Mouse (Mus musculus): ENCODE results near the gene Nectin2. TPM values are rescaled to one million over a fixed set of nuclear protein-coding genes. Genes with fewer than 3 reads are reported as not detected.

Nectin2 gene
- polyA plus RNA-seq, 1 experiment from 2014 or later: 140 TPM

GRCm38 (mm10) chr7:19764581-19764980 is 14.3 kb upstream of the Nectin2 start:
- no peak overlapping the region for H3K4me2 ChIP-seq
- WGBS: 78% methylated on average over 9 of the region's 9 CpGs
- H3K9me3 ChIP-seq: no peaks in the 10 kb centered on the region
- no peak overlapping the region for H3K9ac ChIP-seq
- peaks cover 50% of the 10 kb centered on the region for H3K36me3 ChIP-seq
- H3K4me1 ChIP-seq: peaks cover 18% of the 10 kb centered on the region
- no peaks in the 10 kb centered on the region for H3K27me3 ChIP-seq
- ATAC-seq (ENCODE audit: borderline replicate concordance, extremely low read depth, low FRiP score, low TSS enrichment): no peak
- H3K4me3 ChIP-seq: no peak overlapping the region
- no peak overlapping the region for H3K27ac ChIP-seq

GRCm38 (mm10) chr7:19763829-19764477 is 13.7 kb upstream of the Nectin2 start:
- WGBS: 83% methylated on average over 13 of the region's 13 CpGs

GRCm38 (mm10) chr7:19762283-19762682 is 12.0 kb upstream of the Nectin2 start:
- Histone ChIP-seq H3K4me1 (no peaks in the 10 kb centered on the region; the same call in 1 of the 2 replicates), H3K4me2 (no peak overlapping the region), H3K9ac (no peak overlapping the region), H3K36me3 (peaks cover 65% of the 10 kb centered on the region), H3K27me3 (no peaks in the 10 kb centered on the region), H3K9me3 (no peaks in the 10 kb centered on the region), H3K4me3 (no peak overlapping the region), H3K27ac (no peak overlapping the region)
- peak; percentile 39; the same call in 1 of the 2 replicates for ATAC-seq (ENCODE audit: borderline replicate concordance, extremely low read depth, low FRiP score, low TSS enrichment)
- 52% methylated on average over 11 of the region's 11 CpGs for WGBS

More at GRCm38 (mm10) chr7:19763829-19764477, 13.7 kb upstream of the Nectin2 start:
- Histone ChIP-seq H3K27me3 (no peaks in the 10 kb centered on the region), H3K4me2 (no peak overlapping the region), H3K9ac (no peak overlapping the region), H3K27ac (no peak overlapping the region), H3K9me3 (no peaks in the 10 kb centered on the region), H3K36me3 (peaks cover 54% of the 10 kb centered on the region), H3K4me3 (no peak overlapping the region), H3K4me1 (peaks cover 12% of the 10 kb centered on the region)
- ATAC-seq (ENCODE audit: borderline replicate concordance, extremely low read depth, low FRiP score, low TSS enrichment): no peak

- Histone ChIP-seq H3K9me3 (no peaks in the 10 kb centered on the region), H3K4me2 (no peak overlapping the region), H3K27me3 (no peaks in the 10 kb centered on the region), H3K4me1 (peaks cover 18% of the 10 kb centered on the region), H3K36me3 (peaks cover 54% of the 10 kb centered on the region), H3K9ac (no peak overlapping the region), H3K4me3 (no peak overlapping the region), H3K27ac (no peak overlapping the region)
- WGBS: 86% methylated on average over 13 of the region's 13 CpGs
- no peak for ATAC-seq (ENCODE audit: borderline replicate concordance, extremely low read depth, low FRiP score, low TSS enrichment)
These were observed 9.7 kb upstream of the Nectin2 start for GRCm38 (mm10) chr7:19760021-19760420.

GRCm38 (mm10) chr7:19758623-19759022 is 8.3 kb upstream of the Nectin2 start:
- H3K27ac ChIP-seq: no peak overlapping the region
- H3K4me2 ChIP-seq: no peak overlapping the region
- WGBS: 89% methylated on average over 13 of the region's 13 CpGs
- peaks cover 30% of the 10 kb centered on the region for H3K4me1 ChIP-seq
- peaks cover 41% of the 10 kb centered on the region for H3K36me3 ChIP-seq
- ATAC-seq (ENCODE audit: borderline replicate concordance, extremely low read depth, low FRiP score, low TSS enrichment): no peak
- H3K9ac ChIP-seq: no peak overlapping the region
- no peaks in the 10 kb centered on the region for H3K9me3 ChIP-seq
- no peaks in the 10 kb centered on the region for H3K27me3 ChIP-seq
- H3K4me3 ChIP-seq: no peak overlapping the region

- Histone ChIP-seq H3K27me3 (no peaks in the 10 kb centered on the region), H3K4me1 (peaks cover 38% of the 10 kb centered on the region), H3K27ac (peak overlapping the region; percentile 84), H3K4me2 (peak overlapping the region; percentile 16; the same call in 1 of the 2 replicates), H3K36me3 (peaks cover 27% of the 10 kb centered on the region), H3K9me3 (no peaks in the 10 kb centered on the region), H3K4me3 (no peak overlapping the region), H3K9ac (peak overlapping the region; percentile 2; the same call in 1 of the 2 replicates)
- peak; percentile 73 for ATAC-seq (ENCODE audit: borderline replicate concordance, extremely low read depth, low FRiP score, low TSS enrichment)
- 53% methylated on average over 23 of the region's 24 CpGs for WGBS
These were observed 5.8 kb upstream of the Nectin2 start for GRCm38 (mm10) chr7:19755851-19756786.

- H3K36me3 ChIP-seq: peaks cover 23% of the 10 kb centered on the region
- no peak overlapping the region for H3K4me2 ChIP-seq
- H3K4me3 ChIP-seq: no peak overlapping the region
- peak overlapping the region; percentile 84 for H3K27ac ChIP-seq
- no peak for ATAC-seq (ENCODE audit: borderline replicate concordance, extremely low read depth, low FRiP score, low TSS enrichment)
- 75% methylated on average over 2 of the region's 2 CpGs for WGBS
- peaks cover 47% of the 10 kb centered on the region for H3K4me1 ChIP-seq
- no peaks in the 10 kb centered on the region for H3K9me3 ChIP-seq
- no peaks in the 10 kb centered on the region for H3K27me3 ChIP-seq
- H3K9ac ChIP-seq: no peak overlapping the region
These were observed 4.7 kb upstream of the Nectin2 start for GRCm38 (mm10) chr7:19755008-19755407.

- peak overlapping the region; percentile 88 for H3K27ac ChIP-seq
- H3K9me3 ChIP-seq: no peaks in the 10 kb centered on the region
- peaks cover 47% of the 10 kb centered on the region for H3K4me1 ChIP-seq
These were observed 3.8 kb upstream of the Nectin2 start for GRCm38 (mm10) chr7:19754065-19754464.

GRCm38 (mm10) chr7:19753587-19753986 is 3.3 kb upstream of the Nectin2 start:
- peaks cover 47% of the 10 kb centered on the region for H3K4me1 ChIP-seq
- H3K36me3 ChIP-seq: peaks cover 12% of the 10 kb centered on the region
- no peak for ATAC-seq (ENCODE audit: borderline replicate concordance, extremely low read depth, low FRiP score, low TSS enrichment)
- 36% methylated on average over 7 of the region's 7 CpGs for WGBS
- H3K4me2 ChIP-seq: no peak overlapping the region
- no peak overlapping the region for H3K4me3 ChIP-seq
- H3K9ac ChIP-seq: no peak overlapping the region
- no peaks in the 10 kb centered on the region for H3K27me3 ChIP-seq
- H3K9me3 ChIP-seq: no peaks in the 10 kb centered on the region
- H3K27ac ChIP-seq: peak overlapping the region; percentile 88

More at GRCm38 (mm10) chr7:19754065-19754464, 3.8 kb upstream of the Nectin2 start:
- Histone ChIP-seq H3K36me3 (peaks cover 17% of the 10 kb centered on the region), H3K4me3 (no peak overlapping the region), H3K27me3 (no peaks in the 10 kb centered on the region), H3K9ac (no peak overlapping the region), H3K4me2 (no peak overlapping the region)
- ATAC-seq (ENCODE audit: borderline replicate concordance, extremely low read depth, low FRiP score, low TSS enrichment): no peak
- WGBS: 57% methylated on average over 1 of the region's 1 CpGs

- WGBS: 76% methylated on average over 8 of the region's 8 CpGs
- H3K27ac ChIP-seq: peak overlapping the region; percentile 88; the same call in 1 of the 2 replicates
- no peak overlapping the region for H3K4me2 ChIP-seq
- no peaks in the 10 kb centered on the region for H3K27me3 ChIP-seq
- no peak overlapping the region for H3K9ac ChIP-seq
- no peaks in the 10 kb centered on the region for H3K9me3 ChIP-seq
- H3K36me3 ChIP-seq: peaks cover 3% of the 10 kb centered on the region; the same call in 1 of the 2 replicates
- no peak overlapping the region for H3K4me3 ChIP-seq
- no peak for ATAC-seq (ENCODE audit: borderline replicate concordance, extremely low read depth, low FRiP score, low TSS enrichment)
- H3K4me1 ChIP-seq: peaks cover 55% of the 10 kb centered on the region
These were observed 2.4 kb upstream of the Nectin2 start for GRCm38 (mm10) chr7:19752652-19753051.

GRCm38 (mm10) chr7:19751070-19751383 is 744 bp upstream of the Nectin2 start:
- H3K27me3 ChIP-seq: no peaks in the 10 kb centered on the region
- no peak overlapping the region for H3K4me3 ChIP-seq
- no peaks in the 10 kb centered on the region for H3K9me3 ChIP-seq
- no peak overlapping the region for H3K9ac ChIP-seq
- peaks cover 60% of the 10 kb centered on the region for H3K4me1 ChIP-seq
- WGBS: 38% methylated on average over 4 of the region's 4 CpGs
- ATAC-seq (ENCODE audit: borderline replicate concordance, extremely low read depth, low FRiP score, low TSS enrichment): no peak
- no peak overlapping the region for H3K4me2 ChIP-seq
- peak overlapping the region; percentile 81 for H3K27ac ChIP-seq
- H3K36me3 ChIP-seq: no peaks in the 10 kb centered on the region
